Mouse (Mus musculus) small intestine, adult 2 months (tissue): ENCODE measurements around the gene Lsm12.

Experiments
- CTCF ChIP-seq: fragments of 200-500 bp; IDR thresholded peaks from 2 replicates; pipeline ENCODE4 v1.5.1; 2012; ENCODE audit warnings: low read depth, mild to moderate bottlenecking, control low read depth, inconsistent platforms, low read length, moderate library complexity, mixed read lengths; ENCODE audit not compliant: insufficient replicate concordance, insufficient read length; ENCODE audit errors: extremely low read depth
- POLR2A ChIP-seq: fragments of 200-500 bp; IDR thresholded peaks from 2 replicates; pipeline ENCODE4 v1.6.1; 2012; ENCODE audit warnings: low read depth, mild to moderate bottlenecking, control low read depth, inconsistent platforms, low read length, moderate library complexity

GRCm38 (mm10) chr11:102228191-102228545 is 43.1 kb upstream of the Lsm12 start:
- TF ChIP-seq CTCF (no peak), POLR2A (no peak)
